Mouse (Mus musculus) myocyte (in vitro differentiated cells): ENCODE data around the gene 4930523C07Rik. TPM values are rescaled to one million over a fixed set of nuclear protein-coding genes. Genes with fewer than 3 reads are reported as not detected.

Source experiments
- H3K27me3 ChIP-seq: one replicate; pipeline ENCODE4 v1.6.1; 2011; ENCODE audit not compliant: control insufficient read depth, insufficient read depth, insufficient read length
- H3K36me3 ChIP-seq: one replicate; pipeline ENCODE4 v1.6.1; 2011; ENCODE audit not compliant: control insufficient read depth, insufficient read depth
- H3K4me2 ChIP-seq: one replicate; pipeline ENCODE4 v1.6.1; 2011; ENCODE audit warnings: low read depth, control low read depth
- H3K4me3 ChIP-seq: one replicate; pipeline ENCODE4 v1.5.1; 2011; ENCODE audit warnings: mild to moderate bottlenecking, control low read depth, moderate library complexity
- H3K79me2 ChIP-seq: one replicate; pipeline ENCODE4 v1.6.1; 2011; ENCODE audit not compliant: control insufficient read depth, insufficient read depth
- H3ac ChIP-seq: one replicate; pipeline ENCODE4 v1.6.1; 2011; ENCODE audit not compliant: control insufficient read depth, insufficient read length
- CEBPB ChIP-seq: IDR thresholded peaks from 2 replicates; pipeline ENCODE4 v1.6.1; 2011; ENCODE audit warnings: mild to moderate bottlenecking, moderate library complexity; ENCODE audit not compliant: poor library complexity, insufficient read depth, severe bottlenecking
- E2F4 ChIP-seq: IDR thresholded peaks from one replicate; pipeline ENCODE4 v1.6.1; 2011; ENCODE audit warnings: mild to moderate bottlenecking, control low read depth, moderate library complexity; ENCODE audit not compliant: insufficient read depth
- MAX ChIP-seq: IDR thresholded peaks from one replicate; pipeline ENCODE4 v1.6.1; 2011; ENCODE audit warnings: low read depth, mild to moderate bottlenecking, control low read depth
- MYOD1 ChIP-seq, 3 experiments: IDR thresholded peaks; one replicate each; pipeline ENCODE4 v1.6.1; 2011; ENCODE audit warnings: control low read depth in 2 of 3, low read depth in 2 of 3, mild to moderate bottlenecking in 2 of 3, moderate library complexity in 1 of 3; ENCODE audit not compliant: insufficient read length in 2 of 3, control insufficient read depth in 1 of 3
- MYOG ChIP-seq, 3 experiments: IDR thresholded peaks; one replicate each; pipeline ENCODE4 v1.6.1; 2011; ENCODE audit warnings: control low read depth in 2 of 3, low read depth in 2 of 3, mild to moderate bottlenecking in 2 of 3; ENCODE audit not compliant: insufficient read length in 2 of 3, control insufficient read depth in 1 of 3, insufficient read depth in 1 of 3
- POLR2A ChIP-seq: IDR thresholded peaks from one replicate; pipeline ENCODE4 v1.6.1; 2011; ENCODE audit warnings: low read depth, mild to moderate bottlenecking, control low read depth, moderate library complexity; ENCODE audit not compliant: insufficient read length
- POLR2AphosphoS2 ChIP-seq: IDR thresholded peaks from one replicate; pipeline ENCODE4 v1.6.1; 2011; ENCODE audit warnings: low read depth, control low read depth; ENCODE audit not compliant: insufficient read length
- REST ChIP-seq: IDR thresholded peaks from one replicate; pipeline ENCODE4 v1.6.1; 2011; ENCODE audit warnings: mild to moderate bottlenecking, control low read depth, moderate library complexity; ENCODE audit not compliant: insufficient read depth, insufficient read length
- SRF ChIP-seq: IDR thresholded peaks from one replicate; pipeline ENCODE4 v1.6.1; 2011; ENCODE audit warnings: low read depth; ENCODE audit not compliant: control insufficient read depth, insufficient read length
- TCF12 ChIP-seq: IDR thresholded peaks from one replicate; pipeline ENCODE4 v1.6.1; 2011; ENCODE audit warnings: mild to moderate bottlenecking, control low read depth; ENCODE audit not compliant: poor library complexity, insufficient read depth, severe bottlenecking
- TCF3 ChIP-seq: IDR thresholded peaks from one replicate; pipeline ENCODE4 v1.6.1; 2011; ENCODE audit warnings: low read depth, control low read depth; ENCODE audit not compliant: insufficient read length
- USF1 ChIP-seq: IDR thresholded peaks from one replicate; pipeline ENCODE4 v1.6.1; 2011; ENCODE audit warnings: low read depth, mild to moderate bottlenecking, control low read depth, moderate library complexity
- polyA plus RNA-seq: library from polyadenylated mRNA; unstranded; fragments of >200 nt; fragmentation: generic; extraction: Trizol; gene quantifications from one replicate; pipeline ENCODE4 v1.2.1, GENCODE M21; 2012; ENCODE audit warnings: missing spikeins

4930523C07Rik gene
- polyA plus RNA-seq, 1 experiment, result 2.8 TPM

DNA sequence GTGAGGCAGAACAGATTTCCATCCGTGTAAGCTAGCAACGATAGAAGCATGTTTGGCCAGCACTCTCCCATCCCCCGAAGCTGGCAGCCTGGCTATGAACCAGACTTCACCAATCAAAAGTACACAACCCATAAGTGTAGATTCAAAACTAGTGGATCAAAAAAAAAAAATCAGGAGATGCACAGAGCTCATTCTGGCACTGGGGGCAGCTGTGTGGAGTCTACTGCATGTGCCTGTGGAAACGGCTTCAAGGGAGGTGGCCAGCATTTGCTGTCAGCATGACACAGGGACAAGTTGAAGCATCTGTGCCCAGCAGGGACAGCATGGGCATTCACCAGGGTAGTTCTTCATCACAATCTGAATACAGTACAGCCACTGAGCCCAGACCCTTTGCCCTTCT, 16.2 kb upstream of the 4930523C07Rik start:
- H3K4me3 ChIP-seq, result no peak overlapping the region
- no peak overlapping the region for H3ac ChIP-seq
- H3K79me2 ChIP-seq, result no peaks in the 10 kb centered on the region
- H3K36me3 ChIP-seq, result no peaks in the 10 kb centered on the region
- H3K4me2 ChIP-seq, result no peak overlapping the region
- no peaks in the 10 kb centered on the region for H3K27me3 ChIP-seq
- TF ChIP-seq MYOG (IDR thresholded peaks at IDR 0.05; ENCODE audit: control insufficient read depth in 1 of 3, insufficient read depth in 1 of 3, insufficient read length in 2 of 3, low read depth in 2 of 3), result no peak
- no peak for TF ChIP-seq CEBPB
- no peak for TF ChIP-seq USF1
- no peak for TF ChIP-seq TCF12
- no peak for TF ChIP-seq TCF3
- TF ChIP-seq SRF, result no peak
- no peak for TF ChIP-seq MAX
- no peak for TF ChIP-seq E2F4
- no peak for TF ChIP-seq POLR2AphosphoS2

- H3K4me3 ChIP-seq, result no peak overlapping the region
- no peak overlapping the region for H3ac ChIP-seq
- H3K4me2 ChIP-seq, result no peak overlapping the region
- H3K36me3 ChIP-seq, result no peaks in the 10 kb centered on the region
- TF ChIP-seq USF1 (no peak), POLR2A (no peak), POLR2AphosphoS2 (no peak), MAX (no peak), TCF3 (no peak), CEBPB (no peak), MYOD1 (IDR thresholded peaks at IDR 0.05; ENCODE audit: control insufficient read depth in 1 of 3, insufficient read length in 2 of 3, low read depth in 2 of 3) (no peak), SRF (no peak), MYOG (IDR thresholded peaks at IDR 0.05; ENCODE audit: control insufficient read depth in 1 of 3, insufficient read depth in 1 of 3, insufficient read length in 2 of 3, low read depth in 2 of 3) (no peak), E2F4 (no peak), TCF12 (no peak), REST (no peak)
- no peaks in the 10 kb centered on the region for H3K79me2 ChIP-seq
- no peaks in the 10 kb centered on the region for H3K27me3 ChIP-seq
Measured at GRCm38 (mm10) chr1:160033948-160034598, 10.1 kb upstream of the 4930523C07Rik start.

DNA sequence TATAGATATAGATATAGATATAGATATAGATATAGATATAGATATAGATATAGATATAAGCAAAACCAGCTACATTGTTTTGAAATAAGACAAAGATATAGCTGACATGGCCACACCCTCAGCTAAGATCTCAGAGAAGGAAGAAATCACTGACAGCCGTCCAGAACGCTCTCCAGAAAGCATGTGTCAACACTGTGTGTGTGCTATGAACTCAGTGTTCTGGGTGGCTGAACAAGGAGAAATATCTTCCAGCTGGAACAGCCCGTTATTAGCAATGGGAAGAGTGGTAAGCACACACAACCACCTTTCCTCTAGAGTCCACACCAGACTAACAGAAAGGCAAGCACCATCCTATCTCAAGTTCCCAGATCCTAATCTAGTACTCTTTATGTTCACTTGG, 8.6 kb upstream of the 4930523C07Rik start:
- Histone ChIP-seq H3K79me2 (no peaks in the 10 kb centered on the region), H3K36me3 (no peaks in the 10 kb centered on the region), H3K4me3 (no peak overlapping the region), H3K27me3 (no peaks in the 10 kb centered on the region), H3K4me2 (no peak overlapping the region), H3ac (no peak overlapping the region)
- TF ChIP-seq POLR2AphosphoS2 (no peak), MYOD1 (IDR thresholded peaks at IDR 0.05; ENCODE audit: control insufficient read depth in 1 of 3, insufficient read length in 2 of 3, low read depth in 2 of 3) (no peak), CEBPB (no peak), POLR2A (no peak), E2F4 (no peak), MAX (no peak), SRF (no peak), MYOG (IDR thresholded peaks at IDR 0.05; ENCODE audit: control insufficient read depth in 1 of 3, insufficient read depth in 1 of 3, insufficient read length in 2 of 3, low read depth in 2 of 3) (no peak), TCF12 (no peak), TCF3 (no peak), REST (no peak), USF1 (no peak)

GRCm38 (mm10) chr1:160036996-160037521, 7.1 kb upstream of the 4930523C07Rik start:
- no peaks in the 10 kb centered on the region for H3K79me2 ChIP-seq
- H3K4me3 ChIP-seq, result no peak overlapping the region
- no peak for TF ChIP-seq MAX
- peak in 1 of 3 experiments; percentile 48 for TF ChIP-seq MYOG (IDR thresholded peaks at IDR 0.05; ENCODE audit: control insufficient read depth in 1 of 3, insufficient read depth in 1 of 3, insufficient read length in 2 of 3, low read depth in 2 of 3)
- no peaks in the 10 kb centered on the region for H3K36me3 ChIP-seq
- no peaks in the 10 kb centered on the region for H3K27me3 ChIP-seq
- no peak overlapping the region for H3ac ChIP-seq
- peak overlapping the region; percentile 3 for H3K4me2 ChIP-seq
